Mouse (Mus musculus): ENCODE results near the gene Crybb1. TPM values are rescaled to one million over a fixed set of nuclear protein-coding genes. Genes with fewer than 3 reads are reported as not detected.

Gene Crybb1
- total and polyA plus RNA-seq, 3 experiments, result not detected

- H3K9me3 ChIP-seq (replicated peaks), result no peaks in the 10 kb centered on the region
- no peak for DNase-seq (ENCODE audit: low spot score)
Observed at GRCm38 (mm10) chr5:112280151-112280550, 24.5 kb downstream of the Crybb1 start.

GRCm38 (mm10) chr5:112280863-112281660 is 25.4 kb downstream of the Crybb1 start:
- no peak for ATAC-seq (ENCODE audit: extremely low read depth, insufficient number of reproducible peaks, low FRiP score, poor library complexity, severe bottlenecking)
- Histone ChIP-seq H3K9me3 (replicated peaks) (no peaks in the 10 kb centered on the region), H3K27me3 (ENCODE audit: insufficient read depth, low read length) (no peaks in the 10 kb centered on the region), H3K4me1 (ENCODE audit: insufficient read depth, low read depth, low read length) (peaks cover 89% of the 10 kb centered on the region), H3K4me3 (ENCODE audit: low read depth, low read length) (peak overlapping the region; percentile 10; the same call in 1 of the 2 replicates), H3K36me3 (replicated peaks) (peaks cover 80% of the 10 kb centered on the region)
- DNase-seq (ENCODE audit: low spot score), result no peak
- TF ChIP-seq CTCF (IDR thresholded peaks at IDR 0.05; ENCODE audit: low read depth, low read length) (no peak), TAL1 (conservative IDR thresholded peaks at IDR 0.05; ENCODE audit: low read depth, low read length) (no peak), GATA2 (IDR thresholded peaks at IDR 0.05; ENCODE audit: borderline replicate concordance, low read depth, low read length) (no peak), POLR2AphosphoS5 (IDR thresholded peaks at IDR 0.05; ENCODE audit: insufficient replicate concordance, low read depth, low read length) (no peak), GATA1 (IDR thresholded peaks at IDR 0.05; ENCODE audit: borderline replicate concordance, low read length) (no peak)

More at GRCm38 (mm10) chr5:112280151-112280550, 24.5 kb downstream of the Crybb1 start:
- peaks cover 89% of the 10 kb centered on the region for H3K4me1 ChIP-seq (ENCODE audit: insufficient read depth, low read depth, low read length)
- peak overlapping the region; percentile 38; the same call in 1 of the 2 replicates for H3K4me3 ChIP-seq (ENCODE audit: low read depth, low read length)
- TF ChIP-seq GATA1 (IDR thresholded peaks at IDR 0.05; ENCODE audit: borderline replicate concordance, low read length) (no peak), GATA2 (IDR thresholded peaks at IDR 0.05; ENCODE audit: borderline replicate concordance, low read depth, low read length) (no peak), TAL1 (conservative IDR thresholded peaks at IDR 0.05; ENCODE audit: low read depth, low read length) (no peak)
- peaks cover 73% of the 10 kb centered on the region for H3K36me3 ChIP-seq (replicated peaks)
- ATAC-seq (ENCODE audit: extremely low read depth, insufficient number of reproducible peaks, low FRiP score, poor library complexity, severe bottlenecking), result peak; percentile 4; the same call in 1 of the 2 replicates
- no peaks in the 10 kb centered on the region for H3K27me3 ChIP-seq (ENCODE audit: insufficient read depth, low read length)

- Histone ChIP-seq H3K4me3 (ENCODE audit: low read depth, low read length) (peak overlapping the region; percentile 10; the same call in 1 of the 2 replicates), H3K9me3 (replicated peaks) (no peaks in the 10 kb centered on the region), H3K27me3 (ENCODE audit: insufficient read depth, low read length) (no peaks in the 10 kb centered on the region), H3K4me1 (ENCODE audit: insufficient read depth, low read depth, low read length) (peaks cover 94% of the 10 kb centered on the region), H3K36me3 (replicated peaks) (peaks cover 85% of the 10 kb centered on the region)
- ATAC-seq (ENCODE audit: extremely low read depth, insufficient number of reproducible peaks, low FRiP score, poor library complexity, severe bottlenecking) (no peak), DNase-seq (ENCODE audit: low spot score) (no peak)
- TF ChIP-seq CTCF (IDR thresholded peaks at IDR 0.05; ENCODE audit: low read depth, low read length), result no peak
- no peak for TF ChIP-seq GATA2 (IDR thresholded peaks at IDR 0.05; ENCODE audit: borderline replicate concordance, low read depth, low read length)
- no peak for TF ChIP-seq TAL1 (conservative IDR thresholded peaks at IDR 0.05; ENCODE audit: low read depth, low read length)
- no peak for TF ChIP-seq GATA1 (IDR thresholded peaks at IDR 0.05; ENCODE audit: borderline replicate concordance, low read length)
Observed at GRCm38 (mm10) chr5:112281676-112282075, 26.1 kb downstream of the Crybb1 start.

GRCm38 (mm10) chr5:112282123-112282779 is 26.6 kb downstream of the Crybb1 start:
- H3K27me3 ChIP-seq (ENCODE audit: insufficient read depth, low read length), result no peaks in the 10 kb centered on the region
- TF ChIP-seq GATA1 (IDR thresholded peaks at IDR 0.05; ENCODE audit: borderline replicate concordance, low read length) (no peak), TAL1 (conservative IDR thresholded peaks at IDR 0.05; ENCODE audit: low read depth, low read length) (no peak), GATA2 (IDR thresholded peaks at IDR 0.05; ENCODE audit: borderline replicate concordance, low read depth, low read length) (no peak), CTCF (IDR thresholded peaks at IDR 0.05; ENCODE audit: low read depth, low read length) (no peak), POLR2AphosphoS5 (IDR thresholded peaks at IDR 0.05; ENCODE audit: insufficient replicate concordance, low read depth, low read length) (no peak)
- H3K36me3 ChIP-seq (replicated peaks), result peaks cover 85% of the 10 kb centered on the region
- DNase-seq (ENCODE audit: low spot score), result no peak
- H3K9me3 ChIP-seq (replicated peaks), result no peaks in the 10 kb centered on the region
- peaks cover 100% of the 10 kb centered on the region for H3K4me1 ChIP-seq (ENCODE audit: insufficient read depth, low read depth, low read length)
- H3K4me3 ChIP-seq (ENCODE audit: low read depth, low read length), result no peak overlapping the region; the same call in 1 of the 2 replicates
- no peak for ATAC-seq (ENCODE audit: extremely low read depth, insufficient number of reproducible peaks, low FRiP score, poor library complexity, severe bottlenecking)

GRCm38 (mm10) chr5:112282780-112283482 is 27.3 kb downstream of the Crybb1 start:
- DNase-seq (ENCODE audit: low spot score) (no peak), ATAC-seq (ENCODE audit: extremely low read depth, insufficient number of reproducible peaks, low FRiP score, poor library complexity, severe bottlenecking) (no peak)
- TF ChIP-seq GATA2 (IDR thresholded peaks at IDR 0.05; ENCODE audit: borderline replicate concordance, low read depth, low read length) (no peak), GATA1 (IDR thresholded peaks at IDR 0.05; ENCODE audit: borderline replicate concordance, low read length) (no peak), CTCF (IDR thresholded peaks at IDR 0.05; ENCODE audit: low read depth, low read length) (no peak), TAL1 (conservative IDR thresholded peaks at IDR 0.05; ENCODE audit: low read depth, low read length) (no peak), POLR2AphosphoS5 (IDR thresholded peaks at IDR 0.05; ENCODE audit: insufficient replicate concordance, low read depth, low read length) (no peak)
- Histone ChIP-seq H3K4me3 (ENCODE audit: low read depth, low read length) (no peak overlapping the region; the same call in 1 of the 2 replicates), H3K4me1 (ENCODE audit: insufficient read depth, low read depth, low read length) (peaks cover 100% of the 10 kb centered on the region), H3K36me3 (replicated peaks) (peaks cover 88% of the 10 kb centered on the region), H3K9me3 (replicated peaks) (no peaks in the 10 kb centered on the region), H3K27me3 (ENCODE audit: insufficient read depth, low read length) (no peaks in the 10 kb centered on the region)

All from G1E (cell line).